Mouse (Mus musculus) cortical plate, adult 2 months (tissue): ENCODE data around the gene Rdx.

Source experiments
- CTCF ChIP-seq: fragments of 200-500 bp; IDR thresholded peaks from 2 replicates; pipeline ENCODE4 v1.5.1; 2011; ENCODE audit warnings: mild to moderate bottlenecking, control low read depth, low read length; ENCODE audit not compliant: insufficient read depth; ENCODE audit errors: extremely low read depth
- POLR2A ChIP-seq: fragments of 200-500 bp; IDR thresholded peaks from 2 replicates; pipeline ENCODE4 v1.6.1; 2011; ENCODE audit warnings: mild to moderate bottlenecking, low read length, control low read depth; ENCODE audit not compliant: insufficient read depth; ENCODE audit errors: extremely low read depth

DNA sequence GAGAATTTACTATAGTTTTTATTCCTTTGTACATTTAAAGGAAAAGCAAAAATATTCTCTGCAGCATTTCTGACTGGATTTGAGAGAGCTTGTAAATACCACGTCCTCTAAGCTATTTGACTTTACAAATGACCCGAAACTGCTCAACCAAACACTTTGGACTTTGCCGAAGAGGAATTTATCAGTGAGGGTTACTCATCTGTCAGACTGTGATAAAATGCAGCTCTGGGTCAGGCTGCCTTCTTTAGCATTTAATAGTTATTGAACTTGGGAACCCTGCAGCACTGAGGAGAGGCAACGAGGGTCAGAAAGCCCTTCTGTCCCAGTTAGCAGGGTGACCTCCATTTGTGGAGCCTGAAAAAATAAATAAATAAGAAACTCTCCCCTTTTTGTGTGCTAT is 43.5 kb upstream of the Rdx start:
- no peak for TF ChIP-seq CTCF
- TF ChIP-seq POLR2A = no peak
